Mouse (Mus musculus) embryonic fibroblast, embryonic 13.5 days (primary cell): ENCODE data around the gene Daam1.

Experiments used
- CTCF ChIP-seq: IDR thresholded peaks from 2 replicates; pipeline ENCODE4 v1.5.1; 2011; ENCODE audit warnings: mild to moderate bottlenecking, control low read depth, low read length, moderate library complexity, borderline replicate concordance; ENCODE audit not compliant: insufficient read depth
- POLR2A ChIP-seq: IDR thresholded peaks from 2 replicates; pipeline ENCODE4 v1.6.1; 2011; ENCODE audit warnings: low read depth, mild to moderate bottlenecking, control low read depth, low read length, moderate library complexity

- TF ChIP-seq CTCF (no peak), POLR2A (no peak)
Measured at GRCm38 (mm10) chr12:71961671-71962070, 130.8 kb downstream of the Daam1 start.
